Mouse (Mus musculus) liver, adult 2 months (tissue): ENCODE measurements around the gene Rras.

Source experiments
- CTCF ChIP-seq: fragments of 200-500 bp; IDR thresholded peaks from 2 replicates; pipeline ENCODE4 v1.5.1; 2011; ENCODE audit warnings: low read depth, low read length, control low read depth
- POLR2A ChIP-seq: fragments of 200-500 bp; IDR thresholded peaks from 2 replicates; pipeline ENCODE4 v1.6.1; 2011; ENCODE audit warnings: low read length, control low read depth; ENCODE audit not compliant: insufficient read depth; ENCODE audit errors: extremely low read depth

GRCm38 (mm10) chr7:45012011-45012410 lies 5.8 kb upstream of the Rras start:
- TF ChIP-seq CTCF (no peak), POLR2A (no peak)
